31 mouse cellular contexts compared by ENCODE assay signal in genomic region chr16:18033289-18033688, GRCm38 (mm10). TPM values are rescaled to one million over a fixed set of nuclear protein-coding genes. Genes with fewer than 3 reads are reported as not detected.
"Had no signal": no experiment of that assay in that cellular context is flagged by ENCODE, and none has a peak within 500 bp of the region (broad histone marks: within the 10 kb centered on the region; RNA-seq: fewer than 3 reads in every experiment).

No protein-coding gene starts in this region.

- DNase-seq: gastrocnemius, adult 2 months; gastrocnemius, postnatal 10 days; gastrocnemius, postnatal 25 days; heart, adult 18-20 months; heart, postnatal 10 days; heart, postnatal 4 days; kidney, adult 11 months; kidney, adult 2 months; kidney, adult 9 months; kidney, postnatal 14 days; kidney, postnatal 36 days; layer of hippocampus, adult 9-11 months; layer of hippocampus, postnatal 36 days had no signal

- H3K9me3 ChIP-seq: heart, embryonic 10.5 days; heart, embryonic 12.5 days; hindbrain, embryonic 10.5 days; hindbrain, embryonic 12.5 days; intestine, embryonic 15.5 days; kidney, embryonic 15.5 days; limb, embryonic 13.5 days; limb, embryonic 15.5 days; liver, embryonic 12.5 days had no signal

- H3K9ac ChIP-seq: heart, embryonic 12.5 days; hindbrain, embryonic 12.5 days; hindbrain, embryonic 14.5 days; intestine, embryonic 15.5 days; kidney, embryonic 15.5 days; limb, embryonic 13.5 days; limb, embryonic 15.5 days; liver, embryonic 12.5 days had no signal

- H3K4me2 ChIP-seq: heart, embryonic 12.5 days; hindbrain, embryonic 12.5 days; hindbrain, embryonic 14.5 days; intestine, embryonic 15.5 days; kidney, embryonic 15.5 days; limb, embryonic 13.5 days; limb, embryonic 15.5 days; liver, embryonic 12.5 days had no signal

- ATAC-seq: hindbrain, embryonic 16.5 days; inflammation-experienced regulatory T-cells, adult 6 months; intestine, embryonic 15.5 days; liver, embryonic 12.5 days had no signal

- H3K27me3 ChIP-seq: intestine, embryonic 15.5 days had no signal

- H3K4me1 ChIP-seq: heart, embryonic 10.5 days; heart, embryonic 12.5 days; hindbrain, embryonic 12.5 days; limb, embryonic 13.5 days had no signal

- H3K27ac ChIP-seq: gastrocnemius, adult 2 months; heart, embryonic 10.5 days; hindbrain, embryonic 10.5 days; hindbrain, embryonic 12.5 days; hindbrain, embryonic 14.5 days; intestine, embryonic 15.5 days; kidney, embryonic 15.5 days; kidney, postnatal 0 days; limb, embryonic 13.5 days; limb, embryonic 15.5 days; liver, embryonic 12.5 days had no signal

- H3K4me3 ChIP-seq: gastrocnemius, adult 2 months; heart, embryonic 10.5 days; heart, embryonic 12.5 days; hindbrain, embryonic 10.5 days; hindbrain, embryonic 12.5 days; intestine, embryonic 15.5 days; kidney, embryonic 15.5 days; limb, embryonic 13.5 days; limb, embryonic 15.5 days; liver, embryonic 12.5 days had no signal

- H3K36me3 ChIP-seq: heart, embryonic 10.5 days; heart, embryonic 12.5 days; hindbrain, embryonic 10.5 days; hindbrain, embryonic 12.5 days; intestine, embryonic 15.5 days; kidney, embryonic 15.5 days; limb, embryonic 13.5 days; limb, embryonic 15.5 days; liver, embryonic 12.5 days had no signal

RNA-seq across cellular contexts. Expression of gene Vpreb2, which starts 53.1 kb away (rescaled TPM):
- polyA plus RNA-seq: heart, embryonic 10.5 days; heart, embryonic 12.5 days; heart, embryonic 14.5 days; heart, embryonic 16.5 days; hindbrain, embryonic 10.5 days; hindbrain, embryonic 12.5 days; hindbrain, embryonic 14.5 days; hindbrain, embryonic 16.5 days; inflammation-experienced regulatory T-cells, adult 6 months; intestine, embryonic 15.5 days; kidney, adult 2 months; kidney, embryonic 15.5 days; kidney, postnatal 0 days; large intestine, adult 2 months; limb, embryonic 11.5 days; limb, embryonic 13.5 days; limb, embryonic 15.5 days; liver, adult 2 months; liver, embryonic 12.5 days had no signal
